Mouse (Mus musculus): Measurements from ENCODE around the gene Fem1b. TPM values are rescaled to one million over a fixed set of nuclear protein-coding genes. Genes with fewer than 3 reads are reported as not detected.
A peak's percentile ranks its signal among the peaks of the same experiment; 100 is the strongest.
"Not testable (repeated sequence)": the region's sequence is repeated elsewhere in the genome, so short reads cannot be mapped to it uniquely, and the experiment has no call there.

The Fem1b gene
- 1 to 10 TPM; 3.9 to 4.7 TPM for polyA plus RNA-seq (2017; shearing (Covaris generic))

GRCm38 (mm10) chr9:62811516-62812121 is at the start of gene Fem1b:
TSS of gene Fem1b (minus strand) at chr9:62811934.
- ATAC-seq: peak; percentile 87

- no peak for ATAC-seq
Observed at GRCm38 (mm10) chr9:62860866-62861265, 49.1 kb upstream of the Fem1b start.

DNA sequence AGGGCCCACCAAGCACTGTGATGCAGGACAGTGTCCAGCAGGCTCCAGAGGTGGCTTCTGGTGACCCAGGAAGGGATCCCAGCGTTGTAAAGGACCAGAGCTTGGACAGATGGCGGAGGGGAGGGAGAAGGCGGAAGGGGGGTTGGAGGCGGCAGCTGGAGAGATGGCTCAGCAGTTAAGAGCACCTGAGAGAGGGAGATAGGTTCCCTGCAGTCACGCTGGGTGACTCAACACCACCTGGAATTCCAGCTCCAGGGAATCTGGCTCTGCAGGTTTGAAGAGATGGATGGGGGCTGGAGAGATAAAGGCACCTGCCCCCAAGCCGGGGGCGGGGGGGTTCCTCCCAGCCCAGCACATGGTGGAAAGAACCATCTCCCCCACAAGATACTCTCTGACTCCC is 48.4 kb upstream of the Fem1b start:
- ATAC-seq: not testable (repeated sequence)

GRCm38 (mm10) chr9:62858266-62859019 is 46.7 kb upstream of the Fem1b start:
- ATAC-seq: no peak

DNA sequence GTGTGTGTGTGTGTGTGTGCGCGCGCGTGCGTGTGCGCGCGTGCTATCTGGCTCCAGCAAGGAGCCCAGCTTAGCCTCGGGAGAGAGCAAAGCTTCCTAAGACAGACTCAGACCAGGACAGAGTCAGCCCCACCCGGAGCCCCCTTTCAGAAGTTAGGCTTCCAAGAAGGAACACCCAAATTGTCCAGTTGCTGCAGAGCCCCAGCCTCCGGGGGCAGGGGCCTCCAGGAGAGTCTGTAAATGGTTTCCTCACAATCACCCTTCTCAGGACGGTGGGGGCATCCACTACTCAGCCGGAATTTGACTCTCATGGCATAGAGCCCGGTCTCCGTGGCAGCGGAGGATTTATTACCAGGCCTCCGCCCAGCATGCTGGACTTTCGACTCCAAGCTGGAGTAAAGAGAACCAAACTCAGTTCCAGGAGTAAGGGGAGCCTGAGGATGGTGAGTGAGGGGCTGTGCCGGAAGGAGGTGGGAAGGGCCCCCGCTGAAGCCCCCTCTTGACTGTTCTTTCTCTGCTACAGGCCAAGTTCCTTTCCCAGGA is 46.1 kb upstream of the Fem1b start, which contains the start of gene Calml4:
TSS of gene Calml4 (plus strand) at position 362 of the 543 bp plus-strand sequence.
- ATAC-seq: no peak

GRCm38 (mm10) chr9:62857216-62857615 is 45.5 kb upstream of the Fem1b start:
- no peak for ATAC-seq

- no peak for ATAC-seq
Observed at GRCm38 (mm10) chr9:62854483-62854882, 42.7 kb upstream of the Fem1b start.

DNA sequence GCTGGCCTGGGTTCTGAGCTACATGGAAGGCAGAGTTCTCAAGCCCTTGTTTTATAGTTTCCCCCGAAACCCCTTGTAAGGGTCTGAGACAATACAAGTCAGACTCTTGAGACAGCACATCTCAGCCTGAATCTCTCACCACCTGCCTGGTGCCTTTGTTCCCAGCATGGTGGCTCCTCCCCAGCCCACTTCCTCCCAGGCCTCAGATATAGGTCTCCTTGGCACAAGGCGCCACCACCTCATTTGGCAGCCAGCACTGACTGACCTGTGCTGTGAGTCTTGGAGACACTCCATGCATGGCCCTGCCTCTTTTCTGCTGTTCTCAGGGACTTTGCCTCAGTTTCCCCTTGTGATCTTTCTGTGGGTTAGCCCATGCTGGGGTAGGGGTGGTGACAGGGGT is 39.8 kb upstream of the Fem1b start:
- no peak for ATAC-seq

DNA sequence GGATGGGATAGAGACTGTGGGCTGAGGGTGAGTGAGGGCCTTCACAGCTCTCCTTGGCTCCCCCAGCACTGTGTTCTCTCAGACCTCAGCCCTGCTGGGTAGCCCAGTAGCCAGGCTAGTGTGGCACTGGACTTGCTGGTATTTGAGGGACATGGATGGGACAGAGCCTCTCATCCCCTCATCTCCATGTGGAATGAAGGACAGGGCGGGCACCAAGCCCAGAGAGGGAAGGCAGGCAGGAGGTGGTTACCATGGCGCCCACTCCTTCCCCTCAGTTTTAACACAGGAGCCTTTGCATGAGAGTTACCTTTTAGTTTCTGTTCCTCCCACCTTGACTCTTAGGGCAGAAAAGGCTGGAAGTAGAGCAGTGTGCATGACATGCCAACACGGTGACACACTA is 36.9 kb upstream of the Fem1b start:
- ATAC-seq: no peak

GRCm38 (mm10) chr9:62847694-62848093 is 36.0 kb upstream of the Fem1b start:
- peak; percentile 83 for ATAC-seq

DNA sequence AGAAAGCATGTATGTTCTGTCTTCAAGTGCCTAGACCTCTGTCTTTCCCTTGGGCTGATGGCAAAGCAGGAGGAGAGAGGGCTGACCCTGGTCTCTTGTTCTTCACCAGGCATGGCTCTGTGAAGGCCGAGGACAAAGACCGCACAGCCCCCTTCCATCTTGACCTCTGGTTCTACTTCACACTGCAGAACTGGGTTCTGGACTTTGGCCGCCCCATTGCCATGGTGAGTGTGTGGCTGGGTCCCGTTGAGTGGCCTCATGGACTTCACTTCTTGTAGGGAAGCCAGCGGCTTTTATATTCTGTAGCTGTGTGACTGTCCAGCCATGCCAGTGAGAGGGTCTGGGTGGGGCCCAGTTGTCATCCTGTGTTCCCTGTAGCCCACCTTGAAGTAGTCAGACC is 32.7 kb upstream of the Fem1b start:
- no peak for ATAC-seq

- ATAC-seq: no peak
Observed at GRCm38 (mm10) chr9:62843356-62844024, 31.8 kb upstream of the Fem1b start.

DNA sequence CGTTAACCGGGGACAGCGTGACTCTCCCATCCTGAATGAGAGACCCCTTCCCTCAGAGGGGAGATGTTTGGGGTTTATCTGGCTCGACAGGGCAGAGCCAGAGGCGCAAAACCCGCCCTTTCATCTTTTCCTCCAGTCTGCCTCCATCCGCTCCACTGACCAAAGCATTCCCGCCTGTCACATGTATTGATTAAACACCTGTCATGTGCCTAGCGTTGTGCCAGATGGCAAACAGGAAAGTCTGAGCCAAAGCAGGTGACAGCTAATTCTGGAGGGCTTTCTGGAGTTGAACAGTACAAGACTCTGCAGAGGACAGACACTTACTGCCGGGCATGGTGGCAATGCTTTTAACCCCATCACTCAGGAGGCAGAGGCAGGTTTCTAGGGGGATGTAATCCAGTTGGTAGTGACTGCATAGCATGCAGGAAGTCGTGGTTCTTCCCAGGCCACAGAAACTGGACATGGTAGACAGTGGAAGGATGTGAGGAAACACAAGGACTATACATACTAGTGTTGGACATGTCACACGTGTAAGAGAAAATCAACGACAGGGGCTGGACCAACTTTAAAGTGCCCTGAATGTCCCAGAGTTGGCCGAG is 27.5 kb upstream of the Fem1b start:
- no peak for ATAC-seq

- ATAC-seq: peak; percentile 96
Observed at GRCm38 (mm10) chr9:62838506-62839171, 26.9 kb upstream of the Fem1b start, which contains the start of gene Cln6. TSS of gene Cln6 (plus strand) at chr9:62838785.

DNA sequence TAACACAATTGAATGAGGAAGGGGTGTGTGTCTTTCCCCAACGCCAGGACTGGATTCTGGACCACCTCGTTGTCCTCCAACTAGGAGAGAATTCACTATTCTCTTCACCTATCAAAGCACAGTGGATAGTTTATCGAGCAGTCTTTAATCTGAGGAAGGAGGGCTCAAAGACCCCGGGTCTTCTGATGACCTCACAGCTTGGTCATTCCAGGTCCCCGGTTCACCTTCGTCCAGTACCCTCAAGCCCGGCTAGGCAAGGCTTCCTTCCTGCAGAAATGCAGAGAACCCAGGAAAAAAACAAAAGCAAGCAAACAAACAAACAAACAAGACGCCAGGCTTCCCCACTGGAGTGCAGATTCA is 26.4 kb upstream of the Fem1b start:
- peak; percentile 4 for ATAC-seq

DNA sequence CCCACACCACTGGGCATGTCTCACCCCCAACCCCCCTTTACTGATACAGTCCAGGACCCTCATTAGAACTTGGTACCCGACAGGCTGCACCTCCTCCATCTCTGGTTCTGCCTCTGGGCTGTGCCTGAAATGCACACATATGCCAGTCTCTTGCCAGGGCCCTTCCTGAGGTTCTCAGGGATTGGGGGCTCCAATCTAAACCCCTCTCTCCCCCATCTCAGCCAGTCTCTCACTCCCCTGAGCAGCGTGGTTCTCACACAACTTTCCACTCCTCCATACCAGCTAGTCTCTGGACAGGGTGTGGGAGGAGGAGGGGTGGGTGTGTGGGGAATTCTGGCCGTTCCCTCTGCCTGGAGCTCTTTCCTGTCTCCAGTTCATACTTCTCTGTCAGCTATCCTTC is 25.9 kb upstream of the Fem1b start:
- no peak for ATAC-seq

DNA sequence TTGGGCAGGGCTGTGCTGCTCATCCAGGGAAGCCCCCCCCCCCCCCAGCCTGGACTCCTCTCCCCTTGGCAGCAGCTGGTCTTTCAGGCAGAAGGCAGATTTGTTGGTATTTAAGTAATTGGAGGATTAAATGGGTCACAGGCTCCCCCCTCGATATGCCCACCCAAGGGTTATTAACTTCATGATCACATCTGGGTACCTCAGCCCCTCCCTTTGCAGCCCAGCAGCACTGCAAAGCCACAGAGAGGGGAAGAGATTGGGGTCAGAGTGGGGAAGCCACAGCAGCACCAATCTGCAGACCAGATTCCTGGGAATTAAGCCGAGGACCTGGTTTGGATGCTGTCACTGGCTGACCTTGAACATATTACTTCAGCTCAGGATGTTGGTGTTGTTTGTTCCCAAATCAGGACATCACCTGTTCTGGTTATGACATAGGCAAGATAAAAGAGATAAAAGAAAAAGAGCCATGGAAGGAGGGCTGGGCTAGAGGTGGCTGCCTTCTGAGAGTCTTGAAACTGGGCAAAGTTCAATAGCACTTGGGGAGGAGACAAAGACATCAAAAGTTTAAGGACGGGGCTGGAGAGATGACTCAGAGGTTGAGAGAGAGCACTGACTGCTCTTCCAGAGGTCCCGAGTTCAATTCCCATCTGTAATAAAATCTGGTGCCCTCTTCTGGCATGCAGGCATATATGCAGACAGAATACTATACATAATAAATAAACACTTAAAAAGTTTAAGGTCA is 24.1 kb upstream of the Fem1b start:
- no peak for ATAC-seq

- no peak for ATAC-seq
Observed at GRCm38 (mm10) chr9:62834906-62835305, 23.2 kb upstream of the Fem1b start.

DNA sequence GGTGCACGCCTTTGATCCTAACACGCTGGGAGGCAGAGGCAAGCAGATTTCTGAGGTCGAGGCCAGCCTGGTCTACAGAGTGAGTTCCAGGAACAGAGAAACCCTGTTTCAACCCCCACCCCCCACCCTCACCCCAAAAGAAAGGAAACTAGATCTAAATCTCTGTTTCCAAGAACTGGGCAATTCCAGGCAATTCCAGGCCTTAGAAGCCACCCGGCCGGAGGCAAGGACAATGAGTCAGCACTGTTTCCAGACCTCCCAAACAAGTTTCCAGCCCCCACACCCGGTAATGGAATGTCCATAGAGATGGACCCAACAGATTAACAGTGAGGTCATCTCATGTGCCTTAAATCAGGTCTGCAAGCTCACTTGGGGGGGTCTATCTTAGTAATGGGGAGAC is 18.1 kb upstream of the Fem1b start:
- no peak for ATAC-seq

DNA sequence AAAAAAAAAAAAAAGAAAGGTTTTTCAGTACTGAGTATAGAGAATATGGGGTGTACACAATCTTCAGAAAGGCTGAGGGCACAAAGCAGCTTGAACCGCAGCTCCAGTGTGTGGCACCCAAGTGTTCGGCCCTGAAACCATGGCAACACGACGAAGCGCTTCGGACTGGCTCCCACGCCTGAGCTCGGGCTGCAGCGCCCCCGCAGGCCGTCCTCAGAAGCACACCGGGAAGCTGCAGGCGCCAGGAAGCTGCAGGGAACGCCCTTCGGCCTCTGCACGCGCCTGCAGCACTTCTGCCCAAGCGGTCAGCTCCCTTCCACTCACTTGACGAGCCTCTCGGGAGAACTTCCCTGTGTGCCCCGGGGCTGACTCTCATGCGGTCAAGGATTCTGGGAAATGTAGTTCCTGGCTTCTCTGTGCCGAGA is 16.9 kb upstream of the Fem1b start:
- ATAC-seq: peak; percentile 93

DNA sequence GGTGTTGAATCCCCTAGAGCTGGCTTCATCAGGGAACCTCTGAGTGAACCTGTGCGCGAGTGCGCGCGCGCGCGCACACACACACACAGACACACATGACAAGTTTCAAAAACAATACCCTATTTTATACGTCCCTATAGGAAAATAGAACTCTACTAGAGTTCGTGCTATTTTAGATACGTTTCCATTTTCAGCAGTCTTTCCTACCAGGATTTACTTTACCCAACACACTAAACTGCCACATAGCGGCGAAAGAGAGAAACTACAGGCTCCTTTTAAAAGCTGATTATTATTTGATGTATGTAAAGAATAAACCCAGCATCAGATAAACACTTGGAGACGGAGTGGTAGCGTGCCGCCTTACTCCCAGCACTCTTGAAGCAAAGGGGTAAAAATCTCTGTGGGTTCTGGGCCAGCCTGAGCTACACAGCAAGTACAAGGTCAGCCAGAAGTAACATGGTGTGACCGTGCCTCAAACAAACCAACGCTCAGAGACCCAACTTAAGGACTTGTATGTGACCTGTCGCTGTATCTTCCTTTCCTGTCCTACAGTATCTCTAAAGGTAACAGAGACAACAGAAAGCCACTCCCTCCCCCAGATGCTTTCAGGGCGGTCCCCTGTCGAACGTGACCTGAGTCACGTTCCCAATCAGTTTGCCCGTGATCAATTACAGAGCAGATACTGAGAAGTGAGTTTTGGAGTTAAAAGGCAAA is 16.4 kb upstream of the Fem1b start:
- peak; percentile 25 for ATAC-seq

Measured in CD4-positive, CD25-positive, alpha-beta regulatory T cell, adult 4 months (primary cell).